Mouse (Mus musculus): ENCODE measurements around the gene Gata2. TPM values are rescaled to one million over a fixed set of nuclear protein-coding genes. Genes with fewer than 3 reads are reported as not detected.
A peak's percentile ranks its signal among the peaks of the same experiment; 100 is the strongest.

Gata2 gene
- polyA plus RNA-seq, 1 experiment = 5.6 TPM

DNA sequence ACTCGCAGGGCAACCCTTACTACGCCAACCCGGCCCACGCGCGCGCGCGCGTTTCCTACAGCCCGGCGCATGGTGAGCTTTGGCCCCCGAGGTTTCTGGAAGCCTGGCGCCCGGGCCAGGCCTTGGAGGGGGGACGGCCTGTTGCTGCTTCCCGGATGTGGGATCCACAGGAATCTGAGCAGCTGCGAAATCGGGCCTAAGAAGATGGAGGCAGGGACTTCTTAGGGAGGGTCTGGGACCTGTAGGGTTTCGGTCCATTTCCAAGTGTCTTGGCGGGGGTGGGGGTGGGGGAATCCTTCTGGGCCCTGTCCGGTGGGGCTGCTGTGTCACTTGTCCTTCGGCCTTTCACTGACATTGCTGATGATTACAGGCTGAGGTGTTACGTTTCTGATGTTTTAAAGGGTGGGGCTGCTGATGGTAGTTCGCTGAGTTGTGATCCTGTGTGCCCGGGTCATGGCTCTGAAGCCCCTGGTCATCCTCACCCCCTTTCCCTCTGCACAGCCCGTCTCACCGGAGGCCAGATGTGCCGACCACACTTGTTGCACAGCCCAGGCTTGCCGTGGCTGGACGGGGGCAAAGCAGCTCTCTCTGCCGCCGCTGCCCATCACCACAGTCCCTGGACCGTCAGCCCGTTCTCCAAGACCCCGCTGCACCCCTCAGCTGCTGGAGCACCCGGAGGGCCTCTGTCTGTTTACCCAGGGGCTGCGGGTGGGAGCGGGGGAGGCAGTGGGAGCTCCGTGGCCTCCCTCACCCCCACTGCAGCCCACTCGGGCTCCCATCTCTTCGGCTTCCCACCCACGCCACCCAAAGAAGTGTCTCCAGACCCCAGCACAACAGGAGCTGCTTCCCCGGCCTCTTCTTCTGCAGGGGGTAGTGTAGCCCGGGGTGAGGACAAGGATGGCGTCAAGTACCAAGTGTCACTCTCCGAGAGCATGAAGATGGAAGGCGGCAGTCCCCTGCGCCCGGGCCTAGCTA, 6.3 kb downstream of the Gata2 start:
- Histone ChIP-seq H3K27ac (ENCODE audit: insufficient read depth, low read depth, low read length) (no peak overlapping the region), H3K36me3 (ENCODE audit: control insufficient read depth, insufficient read depth, low read length) (no peaks in the 10 kb centered on the region), H3K27me3 (ENCODE audit: control insufficient read depth, insufficient read depth, low read length) (peaks cover 98% of the 10 kb centered on the region), H3K4me3 (ENCODE audit: low read depth, low read length) (peak overlapping the region; percentile 56), H3K4me1 (ENCODE audit: control insufficient read depth, insufficient read depth, insufficient read length, low read length) (peaks cover 2% of the 10 kb centered on the region)
- 12% methylated on average over 50 of the region's 50 CpGs for WGBS
- TF ChIP-seq POLR2A (IDR thresholded peaks at IDR 0.05; ENCODE audit: low read depth, low read length) (no peak), CTCF (IDR thresholded peaks at IDR 0.05; ENCODE audit: extremely low read depth, insufficient read length, insufficient replicate concordance, low read depth, low read length) (no peak)

- 41% methylated on average over 20 of the region's 20 CpGs for WGBS
- peaks cover 91% of the 10 kb centered on the region for H3K27me3 ChIP-seq (ENCODE audit: control insufficient read depth, insufficient read depth, low read length)
- no peak overlapping the region for H3K27ac ChIP-seq (ENCODE audit: insufficient read depth, low read depth, low read length)
- H3K4me1 ChIP-seq (ENCODE audit: control insufficient read depth, insufficient read depth, insufficient read length, low read length) = peaks cover 2% of the 10 kb centered on the region
- H3K4me3 ChIP-seq (ENCODE audit: low read depth, low read length) = no peak overlapping the region
- no peak for TF ChIP-seq POLR2A (IDR thresholded peaks at IDR 0.05; ENCODE audit: low read depth, low read length)
- no peak for TF ChIP-seq CTCF (IDR thresholded peaks at IDR 0.05; ENCODE audit: extremely low read depth, insufficient read length, insufficient replicate concordance, low read depth, low read length)
- no peaks in the 10 kb centered on the region for H3K36me3 ChIP-seq (ENCODE audit: control insufficient read depth, insufficient read depth, low read length)
Observed at GRCm38 (mm10) chr6:88200693-88201609, 7.3 kb downstream of the Gata2 start.

DNA sequence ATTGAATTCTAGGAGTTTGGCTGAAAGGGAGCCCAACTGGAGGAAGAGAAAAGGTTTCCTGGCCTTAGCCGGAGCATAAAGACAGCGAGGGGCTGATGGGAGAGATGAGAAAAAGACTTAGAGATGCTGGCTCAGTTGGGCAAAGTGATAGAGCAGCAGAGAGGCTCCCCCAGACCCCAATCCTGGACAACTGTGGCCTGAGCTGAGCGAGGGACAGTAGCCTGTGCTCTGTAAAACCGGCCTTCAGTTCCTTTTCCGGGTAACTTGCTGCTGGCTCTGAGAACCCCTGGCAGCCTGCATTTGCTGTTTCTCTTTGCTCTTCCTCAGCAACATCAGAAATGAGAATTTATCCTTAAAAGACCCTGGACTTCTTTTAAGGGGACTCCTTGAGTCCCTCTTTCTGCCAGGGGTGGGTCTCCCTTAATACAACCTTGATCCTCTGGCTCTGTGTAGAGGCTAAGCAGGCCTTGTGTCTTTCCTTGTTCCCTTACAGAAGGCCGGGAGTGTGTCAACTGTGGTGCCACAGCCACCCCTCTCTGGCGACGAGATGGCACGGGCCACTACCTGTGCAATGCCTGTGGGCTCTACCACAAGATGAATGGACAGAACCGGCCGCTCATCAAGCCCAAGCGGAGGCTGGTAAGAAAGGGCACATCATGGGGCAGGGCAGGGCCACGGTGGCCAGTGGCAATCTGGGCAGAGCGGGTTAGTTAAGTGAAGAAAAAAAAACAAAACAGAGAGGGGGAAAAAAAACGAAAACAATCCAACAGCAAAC, 8.4 kb downstream of the Gata2 start:
- TF ChIP-seq POLR2A (IDR thresholded peaks at IDR 0.05; ENCODE audit: low read depth, low read length) = no peak
- no peak for TF ChIP-seq CTCF (IDR thresholded peaks at IDR 0.05; ENCODE audit: extremely low read depth, insufficient read length, insufficient replicate concordance, low read depth, low read length)
- peaks cover 84% of the 10 kb centered on the region for H3K27me3 ChIP-seq (ENCODE audit: control insufficient read depth, insufficient read depth, low read length)
- 0 out of 2 replicates have a peak overlapping the region, but pooled peaks have one; percentile 5 for H3K27ac ChIP-seq (ENCODE audit: insufficient read depth, low read depth, low read length)
- no peaks in the 10 kb centered on the region for H3K36me3 ChIP-seq (ENCODE audit: control insufficient read depth, insufficient read depth, low read length)
- WGBS = 39% methylated on average over 15 of the region's 15 CpGs
- H3K4me1 ChIP-seq (ENCODE audit: control insufficient read depth, insufficient read depth, insufficient read length, low read length) = peaks cover 2% of the 10 kb centered on the region
- H3K4me3 ChIP-seq (ENCODE audit: low read depth, low read length) = no peak overlapping the region

GRCm38 (mm10) chr6:88202921-88203690, 9.4 kb downstream of the Gata2 start:
- no peaks in the 10 kb centered on the region for H3K36me3 ChIP-seq (ENCODE audit: control insufficient read depth, insufficient read depth, low read length)
- 0 out of 2 replicates have a peak overlapping the region, but pooled peaks have one; percentile 2 for H3K27ac ChIP-seq (ENCODE audit: insufficient read depth, low read depth, low read length)
- H3K27me3 ChIP-seq (ENCODE audit: control insufficient read depth, insufficient read depth, low read length) = peaks cover 74% of the 10 kb centered on the region
- no peak for TF ChIP-seq POLR2A (IDR thresholded peaks at IDR 0.05; ENCODE audit: low read depth, low read length)
- no peak for TF ChIP-seq CTCF (IDR thresholded peaks at IDR 0.05; ENCODE audit: extremely low read depth, insufficient read length, insufficient replicate concordance, low read depth, low read length)
- WGBS = 4% methylated on average over 24 of the region's 24 CpGs
- H3K4me3 ChIP-seq (ENCODE audit: low read depth, low read length) = no peak overlapping the region
- peaks cover 2% of the 10 kb centered on the region for H3K4me1 ChIP-seq (ENCODE audit: control insufficient read depth, insufficient read depth, insufficient read length, low read length)

- TF ChIP-seq CTCF (IDR thresholded peaks at IDR 0.05; ENCODE audit: extremely low read depth, insufficient read length, insufficient replicate concordance, low read depth, low read length) (no peak), POLR2A (IDR thresholded peaks at IDR 0.05; ENCODE audit: low read depth, low read length) (no peak)
- Histone ChIP-seq H3K4me3 (ENCODE audit: low read depth, low read length) (no peak overlapping the region), H3K27ac (ENCODE audit: insufficient read depth, low read depth, low read length) (0 out of 2 replicates have a peak overlapping the region, but pooled peaks have one; percentile 2), H3K36me3 (ENCODE audit: control insufficient read depth, insufficient read depth, low read length) (no peaks in the 10 kb centered on the region), H3K4me1 (ENCODE audit: control insufficient read depth, insufficient read depth, insufficient read length, low read length) (no peaks in the 10 kb centered on the region; the same call in none of the 2 replicates), H3K27me3 (ENCODE audit: control insufficient read depth, insufficient read depth, low read length) (peaks cover 66% of the 10 kb centered on the region)
- WGBS = 46% methylated on average over 10 of the region's 10 CpGs
Observed at GRCm38 (mm10) chr6:88203791-88204405, 10.2 kb downstream of the Gata2 start.

Data from small intestine, adult 2 months (tissue).